Mouse (Mus musculus): ENCODE measurements around the gene Osm. TPM values are rescaled to one million over a fixed set of nuclear protein-coding genes. Genes with fewer than 3 reads are reported as not detected.

Osm gene
- total RNA-seq, 1 experiment from 2014 or later = 155 TPM

DNA sequence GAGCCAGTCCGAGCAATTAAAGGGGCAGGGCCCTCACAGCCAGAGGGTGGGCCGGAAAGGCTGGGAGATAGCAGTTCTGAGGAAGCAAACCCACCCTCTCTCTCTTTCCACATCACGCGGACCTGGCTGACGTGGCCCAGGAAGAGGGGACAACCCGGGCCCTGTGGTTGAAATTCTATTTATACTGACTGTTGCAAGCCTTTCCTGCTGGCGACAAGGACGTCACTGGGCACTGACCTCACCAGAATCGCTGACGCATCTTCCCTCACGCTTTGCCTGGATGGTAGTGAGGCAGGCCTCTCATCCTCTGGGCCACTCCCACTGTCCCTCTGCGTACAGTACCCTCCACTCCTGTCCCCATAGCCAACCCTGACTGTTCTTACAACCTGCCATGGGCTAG is 3.6 kb upstream of the Osm start:
- ATAC-seq (replicated peaks; ENCODE audit: insufficient number of reproducible peaks, low FRiP score, low TSS enrichment, poor library complexity, severe bottlenecking) = peak; percentile 69

- ATAC-seq (replicated peaks; ENCODE audit: insufficient number of reproducible peaks, low FRiP score, low TSS enrichment, poor library complexity, severe bottlenecking) = no peak
Measured at GRCm38 (mm10) chr11:4235052-4235655, 1.1 kb upstream of the Osm start.

- peak; percentile 14; the same call in 1 of the 2 replicates for ATAC-seq (replicated peaks; ENCODE audit: insufficient number of reproducible peaks, low FRiP score, low TSS enrichment, poor library complexity, severe bottlenecking)
Measured at GRCm38 (mm10) chr11:4236546-4237067, 387 bp downstream of the Osm start.

DNA sequence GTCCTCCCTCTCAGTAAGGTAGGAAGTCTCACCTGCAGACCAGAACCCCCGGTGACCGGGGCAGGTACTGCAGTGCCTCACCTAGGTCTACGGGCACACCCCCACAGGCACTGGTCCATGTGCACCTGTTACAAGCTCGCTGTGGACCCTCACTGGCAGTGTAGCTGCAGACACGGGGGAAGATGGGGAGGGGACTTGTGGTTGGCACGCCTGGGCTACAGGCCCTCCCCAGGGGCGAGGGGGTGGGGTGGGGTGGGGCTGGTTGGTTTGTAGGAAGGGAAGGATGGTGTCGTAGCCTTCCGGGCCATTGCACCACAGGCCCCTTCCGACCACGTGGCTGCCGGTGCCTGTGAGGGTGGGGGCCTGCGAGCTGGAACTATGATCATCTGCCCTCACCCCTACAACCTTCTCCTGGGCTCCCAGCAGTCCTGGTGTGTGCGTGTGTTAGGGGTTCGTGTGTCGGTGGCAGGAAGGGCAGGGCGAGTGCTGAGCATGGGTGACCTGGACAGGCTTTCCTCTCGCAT is 1.2 kb downstream of the Osm start:
- ATAC-seq (replicated peaks; ENCODE audit: insufficient number of reproducible peaks, low FRiP score, low TSS enrichment, poor library complexity, severe bottlenecking) = peak; percentile 25

DNA sequence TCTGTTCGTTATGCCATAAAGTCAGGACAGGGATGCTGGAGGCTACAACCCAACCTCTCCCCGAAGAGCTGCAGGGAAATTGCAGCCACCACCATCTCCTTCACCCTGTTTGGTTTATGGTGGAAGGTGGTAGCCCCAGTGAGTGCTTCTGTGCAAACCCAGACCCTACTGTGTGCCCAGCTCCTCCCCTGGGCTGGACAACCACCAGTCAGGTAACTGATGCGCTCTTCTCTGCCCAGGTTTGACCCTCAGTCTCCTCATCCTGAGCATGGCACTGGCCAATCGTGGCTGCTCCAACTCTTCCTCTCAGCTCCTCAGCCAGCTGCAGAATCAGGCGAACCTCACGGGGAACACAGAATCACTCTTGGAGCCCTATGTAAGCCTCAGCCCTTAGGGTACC is 1.9 kb downstream of the Osm start:
- no peak for ATAC-seq (replicated peaks; ENCODE audit: insufficient number of reproducible peaks, low FRiP score, low TSS enrichment, poor library complexity, severe bottlenecking)

- no peak for ATAC-seq (replicated peaks; ENCODE audit: insufficient number of reproducible peaks, low FRiP score, low TSS enrichment, poor library complexity, severe bottlenecking)
Measured at GRCm38 (mm10) chr11:4239691-4240090, 3.5 kb downstream of the Osm start.

DNA sequence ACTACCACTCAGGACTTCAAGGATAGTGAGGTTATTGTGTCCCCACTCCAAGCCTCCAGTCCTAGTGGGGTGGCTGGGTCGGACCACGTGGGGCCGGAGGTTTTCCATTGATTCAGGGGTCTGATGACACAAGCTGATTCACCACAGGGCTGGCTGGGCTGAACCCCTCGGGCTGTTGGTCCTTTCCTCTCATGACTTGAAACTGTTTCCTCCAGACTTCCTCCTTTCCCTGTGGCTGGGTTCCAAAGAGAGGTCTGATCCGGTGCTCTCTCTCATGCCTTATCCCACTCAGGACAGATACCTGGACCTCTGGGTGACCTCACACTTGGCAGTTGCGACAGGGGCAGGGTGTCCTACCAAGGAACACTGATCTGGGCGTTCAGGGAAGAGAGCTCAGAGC is 3.9 kb downstream of the Osm start:
- no peak for ATAC-seq (replicated peaks; ENCODE audit: insufficient number of reproducible peaks, low FRiP score, low TSS enrichment, poor library complexity, severe bottlenecking)

DNA sequence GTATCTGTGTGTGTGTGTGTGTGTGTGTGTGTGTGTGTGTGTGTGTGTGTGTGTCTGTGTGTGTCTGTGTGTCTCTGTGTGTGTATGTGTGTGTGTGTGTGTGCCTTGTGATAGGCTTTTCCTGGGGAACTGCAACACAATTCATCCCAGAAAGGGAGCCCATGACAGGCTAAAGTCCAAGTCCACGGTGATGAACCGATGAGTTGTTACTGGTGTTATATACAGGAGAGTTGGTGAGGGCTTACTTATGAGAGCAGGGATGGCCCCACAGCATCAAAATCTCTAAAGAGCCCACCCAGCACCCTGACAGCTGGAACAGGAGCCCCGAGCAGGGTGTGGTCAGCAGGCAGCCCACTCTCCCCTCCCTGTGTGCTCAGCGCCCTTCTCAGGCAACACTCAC is 5.0 kb downstream of the Osm start:
- no peak for ATAC-seq (replicated peaks; ENCODE audit: insufficient number of reproducible peaks, low FRiP score, low TSS enrichment, poor library complexity, severe bottlenecking)

DNA sequence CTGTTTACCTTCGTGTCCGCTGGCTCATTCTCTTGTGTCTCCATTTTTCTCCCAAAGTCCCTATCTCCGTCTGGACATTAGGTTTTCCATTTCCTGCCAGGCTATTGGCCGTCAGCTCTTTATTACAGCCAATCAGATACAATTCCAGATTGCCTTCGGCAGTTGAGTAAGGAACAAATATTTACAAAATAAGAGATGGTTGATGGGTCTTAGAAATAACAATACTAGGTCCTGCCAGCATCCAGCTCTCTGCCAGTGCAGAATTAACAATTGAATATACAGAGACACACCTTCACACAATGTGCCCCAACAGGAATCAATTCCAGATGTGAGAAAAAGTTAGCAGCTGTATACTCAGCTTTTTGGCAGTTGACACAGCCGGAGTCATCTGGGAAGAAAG is 9.9 kb downstream of the Osm start:
- ATAC-seq (replicated peaks; ENCODE audit: insufficient number of reproducible peaks, low FRiP score, low TSS enrichment, poor library complexity, severe bottlenecking) = no peak

GRCm38 (mm10) chr11:4246623-4247022 is 10.4 kb downstream of the Osm start:
- ATAC-seq (replicated peaks; ENCODE audit: insufficient number of reproducible peaks, low FRiP score, low TSS enrichment, poor library complexity, severe bottlenecking) = no peak

DNA sequence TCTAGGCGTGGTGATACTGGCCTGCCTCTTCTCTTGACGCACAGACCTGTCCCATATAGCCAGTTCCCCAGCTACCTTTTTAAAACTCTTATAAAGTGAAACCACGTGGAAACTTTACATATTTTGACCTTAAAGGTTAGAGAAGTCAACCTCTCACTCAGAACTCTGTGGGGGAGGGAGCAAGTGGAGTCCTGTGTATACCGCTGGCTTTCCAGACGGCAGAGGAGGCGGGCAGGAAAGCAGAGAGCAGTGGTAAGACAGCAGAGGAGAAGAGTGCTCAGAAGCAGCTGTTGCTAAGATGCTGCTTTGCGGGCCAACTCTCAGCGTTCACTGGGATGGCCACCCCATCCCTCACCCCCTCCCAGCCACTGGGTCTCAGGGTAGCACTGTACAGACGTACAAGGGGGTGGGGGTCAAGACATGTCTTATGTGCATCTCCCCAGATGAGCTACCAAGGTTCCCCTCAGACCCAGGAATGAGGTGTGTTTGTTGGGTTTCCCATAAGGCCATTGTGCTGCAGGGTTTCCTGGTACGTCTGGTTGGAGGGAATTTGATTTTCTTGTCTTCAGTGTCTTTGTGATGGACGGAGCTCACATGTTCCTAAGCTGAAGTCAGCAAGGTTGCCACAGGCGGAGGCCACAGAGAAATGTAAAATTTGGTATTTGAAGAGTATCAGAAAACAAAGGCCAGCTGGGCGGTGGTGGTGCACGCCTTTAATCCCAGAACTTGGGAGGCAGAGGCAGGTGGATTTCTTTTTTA is 11.2 kb downstream of the Osm start:
- ATAC-seq (replicated peaks; ENCODE audit: insufficient number of reproducible peaks, low FRiP score, low TSS enrichment, poor library complexity, severe bottlenecking) = no peak; the same call in 1 of the 2 replicates

GRCm38 (mm10) chr11:4249151-4249550 is 12.9 kb downstream of the Osm start:
- ATAC-seq (replicated peaks; ENCODE audit: insufficient number of reproducible peaks, low FRiP score, low TSS enrichment, poor library complexity, severe bottlenecking) = no peak

GRCm38 (mm10) chr11:4250290-4250689 is 14.1 kb downstream of the Osm start:
- no peak for ATAC-seq (replicated peaks; ENCODE audit: insufficient number of reproducible peaks, low FRiP score, low TSS enrichment, poor library complexity, severe bottlenecking)

DNA sequence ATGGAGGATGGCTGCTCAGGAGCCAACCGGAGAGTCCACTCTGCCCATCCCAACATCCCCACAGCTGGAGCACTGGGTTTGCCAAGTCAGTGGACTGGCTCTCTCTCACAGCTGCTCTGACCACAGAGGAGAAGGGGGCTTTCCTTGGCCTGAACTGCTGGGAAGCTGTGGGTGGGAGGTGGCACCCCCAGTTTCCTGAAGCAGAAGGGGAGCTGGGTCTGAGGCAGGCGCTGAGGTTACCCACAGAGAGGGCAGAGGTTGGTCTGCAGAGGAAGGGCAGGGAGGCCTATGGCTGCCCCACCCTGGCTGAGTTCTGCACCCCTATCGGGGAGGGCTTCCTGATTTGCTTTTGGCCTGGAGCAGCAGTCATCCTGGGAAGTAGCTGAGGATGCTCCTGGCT is 15.2 kb downstream of the Osm start:
- ATAC-seq (replicated peaks; ENCODE audit: insufficient number of reproducible peaks, low FRiP score, low TSS enrichment, poor library complexity, severe bottlenecking) = peak; percentile 62

- no peak for ATAC-seq (replicated peaks; ENCODE audit: insufficient number of reproducible peaks, low FRiP score, low TSS enrichment, poor library complexity, severe bottlenecking)
Measured at GRCm38 (mm10) chr11:4252886-4253285, 16.7 kb downstream of the Osm start.

DNA sequence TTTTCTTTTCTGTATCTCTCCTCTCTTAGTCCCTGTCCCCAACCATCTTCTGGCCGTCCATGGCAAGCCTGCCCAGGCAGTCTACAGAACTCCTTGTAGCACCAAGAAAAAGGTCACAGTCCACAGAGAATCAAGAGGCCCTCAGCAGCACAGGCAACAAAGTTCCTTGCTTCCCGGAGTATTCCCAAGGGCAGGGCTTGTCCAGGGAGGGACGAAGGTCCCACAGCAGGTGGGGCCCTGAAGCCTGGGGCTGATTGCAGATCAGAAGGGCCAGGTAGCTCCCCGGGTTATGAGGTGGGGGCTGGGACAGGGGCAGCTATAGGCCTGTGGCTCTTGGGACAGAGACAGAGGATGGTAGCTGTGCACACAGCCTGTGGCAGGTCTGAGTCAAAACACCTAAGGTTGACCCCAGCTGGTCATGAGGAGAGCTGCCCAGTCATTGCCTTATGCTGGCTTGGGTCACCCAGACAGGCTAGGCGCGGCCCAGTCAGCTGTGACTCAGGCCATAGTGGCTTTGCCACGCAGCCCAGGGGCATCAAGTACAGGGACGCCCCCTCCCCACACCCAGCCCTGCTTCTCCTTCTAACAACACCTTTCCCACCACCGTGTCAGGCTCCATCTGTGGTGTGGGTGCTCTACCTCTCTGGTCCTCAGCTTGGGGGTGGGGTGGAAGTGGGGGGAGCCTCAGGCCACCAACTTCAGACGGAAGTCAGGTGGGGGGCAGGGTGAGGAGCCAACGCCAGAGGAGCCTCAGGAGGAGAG is 20.8 kb downstream of the Osm start, which contains the start of gene Lif:
Gene Lif (plus strand): TSS at position 712 of the 762 bp plus-strand sequence.
- ATAC-seq (replicated peaks; ENCODE audit: insufficient number of reproducible peaks, low FRiP score, low TSS enrichment, poor library complexity, severe bottlenecking) = no peak

DNA sequence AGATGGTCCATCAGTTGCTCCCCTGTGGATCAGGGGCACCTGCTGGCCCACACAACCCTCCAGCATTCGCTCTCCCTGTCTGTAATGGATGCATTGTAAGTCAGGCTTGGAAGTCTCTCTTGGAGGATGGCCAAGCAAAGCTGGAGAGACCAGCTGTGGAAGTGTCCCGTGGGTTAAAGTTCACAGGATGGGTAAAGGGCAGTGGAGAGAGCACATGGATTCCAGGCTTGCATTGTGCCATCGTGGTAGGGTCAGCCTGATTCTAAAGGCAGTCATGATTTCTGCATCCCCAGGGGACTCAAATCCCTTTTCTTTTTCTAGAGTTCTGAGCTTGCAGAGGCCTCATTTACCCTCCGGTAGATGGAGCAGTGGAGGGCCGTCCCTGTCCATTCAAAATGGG is 21.5 kb downstream of the Osm start:
- no peak for ATAC-seq (replicated peaks; ENCODE audit: insufficient number of reproducible peaks, low FRiP score, low TSS enrichment, poor library complexity, severe bottlenecking)

DNA sequence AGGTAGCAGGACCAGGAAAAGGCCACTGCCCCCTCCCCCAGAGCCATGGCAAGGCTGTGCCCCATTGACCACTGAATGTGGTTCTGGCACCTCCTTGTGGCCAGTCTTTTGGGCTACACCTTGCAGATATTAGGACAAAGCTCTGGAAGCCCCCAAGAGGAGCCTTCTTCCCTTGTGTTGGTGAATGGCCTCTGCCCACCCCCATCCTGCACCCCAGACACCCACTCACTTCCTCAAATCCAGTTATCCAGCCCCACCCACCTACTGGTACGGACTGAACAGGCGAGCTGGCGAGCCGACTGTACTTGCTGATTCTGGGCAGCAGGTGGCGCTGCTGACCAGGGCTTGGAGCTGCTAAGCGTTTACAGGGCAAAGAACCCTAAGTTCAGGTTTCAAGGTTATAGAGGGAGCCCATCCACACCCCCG is 22.4 kb downstream of the Osm start:
- peak; percentile 69 for ATAC-seq (replicated peaks; ENCODE audit: insufficient number of reproducible peaks, low FRiP score, low TSS enrichment, poor library complexity, severe bottlenecking)

DNA sequence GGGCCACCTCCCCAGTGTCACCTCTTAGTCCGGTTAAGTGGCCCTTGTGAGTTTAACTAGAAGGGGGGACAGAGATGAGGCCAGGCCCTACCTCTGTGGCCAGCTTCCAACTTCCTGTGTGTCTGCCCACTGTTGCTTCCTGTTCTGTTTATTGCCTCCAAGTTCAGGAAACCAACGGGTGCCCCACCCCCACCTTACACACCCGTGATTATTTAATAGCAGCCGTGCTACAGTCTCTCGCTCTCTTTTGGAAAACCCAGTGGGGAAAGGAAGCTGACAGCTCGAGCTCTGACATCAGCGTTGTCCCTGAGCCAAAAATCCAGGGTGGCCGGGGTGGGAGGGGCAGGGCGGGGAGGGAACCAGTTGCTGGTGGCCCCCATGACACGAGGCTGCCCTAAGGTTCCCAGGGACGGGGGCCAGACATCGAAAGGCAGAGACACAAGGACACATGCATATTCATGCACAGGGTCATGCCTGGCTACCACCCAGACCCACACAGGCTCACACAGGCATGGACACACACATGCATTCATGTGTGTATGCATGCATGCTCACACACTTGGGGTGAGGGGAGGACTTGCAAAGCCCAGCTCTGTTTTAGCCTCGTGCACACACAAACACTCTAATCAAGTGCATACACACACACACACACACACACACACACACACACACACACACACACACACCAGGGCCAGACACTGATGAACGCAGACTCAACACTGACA is 24.4 kb downstream of the Osm start:
- no peak for ATAC-seq (replicated peaks; ENCODE audit: insufficient number of reproducible peaks, low FRiP score, low TSS enrichment, poor library complexity, severe bottlenecking)
